Mouse (Mus musculus): Measurements from ENCODE around the gene Numa1.
"Not testable (repeated sequence)": the region's sequence is repeated elsewhere in the genome, so short reads cannot be mapped to it uniquely, and the experiment has no call there.

The Numa1 gene

DNA sequence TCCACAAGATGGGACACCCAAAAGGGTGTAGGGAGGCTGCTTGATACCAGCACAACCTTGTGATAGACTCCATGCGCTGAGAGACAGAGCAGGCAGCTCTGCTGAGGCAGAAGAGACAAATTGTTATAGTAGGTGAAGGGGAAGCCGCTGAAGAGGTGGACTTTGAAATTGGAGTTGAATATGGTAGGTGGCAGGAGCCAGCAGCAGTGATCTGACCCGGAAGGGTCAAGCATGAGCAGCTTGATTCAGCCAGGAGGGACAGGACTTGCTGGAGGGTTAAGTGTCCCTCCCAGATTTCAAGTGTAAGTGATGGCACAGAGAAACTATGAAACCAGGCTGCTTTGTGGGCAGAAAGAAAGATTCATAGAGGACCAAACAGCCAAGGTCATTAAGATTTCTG, 51.2 kb downstream of the Numa1 start:
- DNase-seq (ENCODE audit: low spot score): no peak

DNA sequence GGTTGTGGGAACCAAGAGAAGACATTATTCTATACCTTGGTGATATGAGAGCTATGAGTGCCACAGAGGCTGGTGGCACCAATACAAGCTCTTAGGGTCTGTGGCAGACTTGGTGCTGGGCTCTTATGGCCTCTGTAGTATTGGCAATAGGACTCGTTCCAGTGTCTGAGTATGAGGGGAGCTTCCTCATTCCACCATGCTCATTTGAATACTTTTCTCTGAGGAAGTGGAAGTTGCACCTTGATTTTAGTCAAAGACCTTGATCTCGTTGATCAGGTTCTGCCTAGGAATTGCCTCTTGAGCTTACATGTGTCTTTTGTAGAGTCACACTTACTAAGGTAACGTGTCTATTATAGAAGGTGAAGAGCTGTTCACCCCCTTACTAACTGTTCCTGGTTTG, 60.3 kb downstream of the Numa1 start:
- DNase-seq (ENCODE audit: low spot score): no peak

DNA sequence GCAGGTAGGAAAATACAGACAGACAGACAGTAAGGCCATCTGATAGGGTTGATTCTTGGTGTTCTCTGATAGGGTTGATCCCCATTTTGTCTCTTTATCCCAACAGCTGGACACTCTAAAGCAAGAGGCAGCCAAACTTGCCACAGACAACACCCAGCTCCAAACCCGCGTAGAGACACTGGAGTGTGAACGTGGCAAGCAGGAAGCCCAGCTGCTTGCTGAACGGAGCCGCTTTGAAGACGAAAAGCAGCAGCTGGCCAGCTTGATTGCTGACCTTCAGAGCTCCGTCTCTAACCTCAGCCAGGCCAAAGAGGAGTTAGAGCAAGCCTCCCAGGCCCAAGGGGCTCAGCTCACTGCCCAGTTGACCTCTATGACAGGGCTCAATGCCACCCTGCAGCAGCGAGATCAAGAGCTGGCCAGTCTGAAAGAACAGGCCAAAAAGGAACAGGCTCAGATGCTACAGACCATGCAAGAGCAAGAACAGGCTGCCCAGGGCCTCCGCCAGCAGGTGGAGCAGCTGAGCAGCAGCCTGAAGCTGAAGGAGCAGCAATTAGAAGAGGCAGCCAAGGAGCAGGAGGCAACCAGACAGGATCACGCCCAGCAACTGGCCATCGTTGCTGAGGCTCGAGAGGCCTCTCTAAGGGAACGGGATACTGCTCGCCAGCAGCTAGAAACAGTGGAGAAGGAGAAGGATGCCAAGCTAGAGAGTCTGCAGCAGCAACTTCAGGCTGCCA, 64.5 kb downstream of the Numa1 start:
- peak; percentile 73 for DNase-seq (ENCODE audit: low spot score)

DNA sequence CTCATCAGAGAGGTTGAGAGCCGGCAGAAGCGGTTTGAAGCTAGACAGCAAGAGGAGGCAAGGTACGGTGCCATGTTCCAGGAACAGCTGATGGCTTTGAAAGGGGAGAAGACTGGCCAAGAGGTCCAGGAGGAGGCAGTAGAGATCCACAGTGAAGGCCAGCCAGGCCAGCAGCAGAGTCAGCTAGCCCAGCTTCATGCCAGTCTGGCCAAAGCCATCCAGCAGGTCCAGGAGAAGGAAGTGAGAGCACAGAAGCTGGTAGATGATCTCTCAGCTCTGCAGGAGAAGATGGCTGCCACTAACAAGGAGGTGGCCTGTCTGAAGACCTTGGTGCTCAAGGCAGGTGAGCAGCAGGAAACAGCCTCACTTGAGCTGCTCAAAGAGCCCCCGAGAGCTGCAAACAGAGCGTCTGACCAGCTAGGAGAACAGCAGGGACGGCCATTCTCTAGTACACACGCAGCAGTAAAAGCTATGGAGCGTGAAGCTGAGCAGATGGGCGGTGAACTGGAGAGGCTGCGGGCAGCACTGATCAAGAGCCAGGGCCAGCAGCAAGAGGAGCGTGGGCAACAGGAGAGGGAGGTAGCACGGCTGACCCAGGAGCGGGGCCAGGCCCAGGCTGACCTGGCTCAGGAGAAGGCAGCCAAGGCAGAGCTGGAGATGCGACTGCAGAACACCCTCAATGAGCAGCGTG, 65.7 kb downstream of the Numa1 start:
- no peak for DNase-seq (ENCODE audit: low spot score)

DNA sequence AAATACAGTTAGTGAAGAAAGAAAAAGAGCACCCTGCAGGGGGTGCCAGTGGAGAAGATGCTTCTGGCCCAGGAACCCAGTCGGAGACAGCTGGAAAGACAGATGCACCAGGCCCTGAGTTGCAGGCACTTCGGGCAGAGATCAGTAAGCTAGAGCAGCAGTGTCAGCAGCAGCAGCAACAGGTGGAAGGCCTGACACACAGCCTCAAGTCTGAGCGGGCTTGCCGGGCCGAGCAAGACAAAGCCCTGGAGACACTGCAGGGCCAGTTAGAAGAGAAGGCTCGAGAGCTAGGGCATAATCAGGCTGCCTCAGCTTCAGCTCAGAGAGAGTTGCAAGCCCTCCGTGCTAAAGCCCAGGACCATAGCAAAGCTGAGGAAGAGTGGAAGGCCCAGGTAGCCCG, 66.4 kb downstream of the Numa1 start:
- no peak for DNase-seq (ENCODE audit: low spot score)

DNA sequence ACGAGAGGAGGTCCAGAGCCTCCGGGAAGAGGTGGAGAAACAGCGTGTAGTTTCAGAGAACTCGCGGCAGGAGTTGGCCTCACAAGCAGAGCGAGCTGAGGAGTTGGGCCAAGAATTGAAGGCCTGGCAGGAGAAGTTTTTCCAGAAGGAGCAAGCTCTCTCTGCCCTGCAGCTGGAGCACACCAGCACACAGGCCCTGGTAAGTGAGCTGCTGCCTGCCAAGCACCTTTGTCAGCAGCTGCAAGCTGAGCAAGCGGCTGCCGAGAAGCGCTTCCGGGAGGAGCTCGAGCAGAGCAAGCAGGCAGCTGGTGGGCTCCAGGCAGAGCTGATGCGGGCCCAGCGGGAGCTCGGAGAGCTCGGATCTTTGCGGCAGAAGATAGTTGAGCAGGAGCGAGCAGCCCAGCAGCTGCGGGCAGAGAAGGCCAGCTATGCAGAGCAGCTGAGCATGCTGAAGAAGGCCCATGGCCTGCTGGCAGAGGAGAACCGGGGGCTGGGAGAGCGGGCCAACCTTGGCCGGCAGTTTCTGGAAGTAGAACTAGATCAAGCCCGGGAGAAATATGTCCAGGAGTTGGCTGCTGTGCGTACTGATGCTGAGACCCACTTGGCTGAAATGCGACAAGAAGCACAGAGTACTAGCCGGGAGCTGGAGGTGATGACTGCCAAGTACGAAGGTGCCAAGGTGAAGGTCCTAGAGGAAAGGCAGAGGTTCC, 67.2 kb downstream of the Numa1 start:
- DNase-seq (ENCODE audit: low spot score): no peak

DNA sequence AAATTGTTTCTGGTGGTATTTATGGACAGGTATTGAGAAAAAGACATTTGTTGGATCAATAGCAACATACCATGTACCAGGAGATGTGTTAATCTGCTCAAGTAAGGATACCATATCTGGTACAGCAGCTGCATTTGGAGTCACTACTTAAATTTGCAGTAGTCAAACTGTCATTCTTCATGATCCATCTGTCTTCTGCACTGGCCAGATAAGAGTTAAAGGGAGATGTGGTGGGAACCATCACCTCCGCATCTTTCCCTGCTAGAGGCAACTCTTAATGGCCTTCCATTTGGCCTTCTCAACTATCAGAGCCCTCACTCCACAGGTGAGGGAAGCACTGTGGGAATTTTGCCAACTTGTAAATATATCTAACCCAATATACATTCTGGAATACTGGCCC, 72.6 kb downstream of the Numa1 start:
- no peak for DNase-seq (ENCODE audit: low spot score)

DNA sequence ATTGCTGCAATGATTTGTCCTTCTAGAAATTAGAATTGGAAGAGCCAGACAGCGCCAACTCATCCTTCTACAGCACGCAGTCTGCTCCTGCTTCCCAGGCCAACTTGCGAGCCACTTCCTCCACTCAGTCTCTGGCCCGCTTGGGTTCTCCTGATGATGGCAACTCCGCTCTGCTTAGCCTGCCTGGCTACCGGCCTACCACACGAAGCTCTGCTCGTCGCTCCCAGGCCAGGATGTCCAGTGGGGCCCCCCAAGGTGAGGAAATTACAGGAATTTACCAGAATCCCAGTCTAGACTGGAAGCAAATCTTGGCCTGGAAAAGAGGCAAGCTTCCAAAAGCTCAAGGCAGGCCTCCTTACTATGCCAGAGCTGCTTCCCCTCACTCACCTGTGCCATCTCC, 77.9 kb downstream of the Numa1 start:
- no peak for DNase-seq (ENCODE audit: low spot score)

DNA sequence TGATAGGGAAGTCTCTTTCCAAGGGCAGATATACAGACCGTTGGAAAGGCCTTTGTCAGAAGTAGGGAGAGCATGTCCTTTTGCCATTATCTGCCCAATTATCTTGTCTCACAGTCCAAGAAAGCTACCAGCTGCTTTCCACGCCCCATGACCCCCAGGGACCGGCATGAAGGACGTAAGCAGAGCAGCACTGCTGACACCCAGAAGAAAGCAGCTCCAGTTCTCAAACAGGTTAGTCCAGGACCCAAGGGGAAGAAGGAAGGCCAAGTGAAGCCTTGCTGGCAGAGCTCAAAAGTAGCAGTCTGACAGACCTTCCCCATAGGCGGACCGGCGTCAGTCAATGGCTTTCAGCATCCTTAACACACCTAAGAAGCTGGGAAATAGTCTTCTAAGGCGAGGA, 79.5 kb downstream of the Numa1 start:
- DNase-seq (ENCODE audit: low spot score): no peak

DNA sequence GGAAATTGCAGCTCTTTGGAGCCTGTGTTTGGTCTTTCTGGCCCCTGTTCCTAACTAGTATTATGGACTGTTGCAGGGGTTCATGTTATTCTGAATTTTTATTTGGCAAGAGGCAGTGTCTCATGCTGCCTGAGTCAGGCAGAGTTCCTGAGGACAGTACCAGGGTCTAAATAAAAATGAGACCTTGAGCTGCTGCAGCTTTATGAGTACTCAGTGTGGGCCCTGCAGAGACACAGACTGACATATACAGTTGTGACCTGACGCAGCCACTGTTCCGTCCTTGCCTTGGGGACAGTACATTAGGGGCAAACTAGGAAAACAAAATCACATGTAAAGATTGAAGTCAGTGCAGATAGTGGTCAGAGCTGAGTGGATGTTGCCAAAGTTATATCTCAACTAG, 81.1 kb downstream of the Numa1 start:
- no peak for DNase-seq (ENCODE audit: low spot score)

DNA sequence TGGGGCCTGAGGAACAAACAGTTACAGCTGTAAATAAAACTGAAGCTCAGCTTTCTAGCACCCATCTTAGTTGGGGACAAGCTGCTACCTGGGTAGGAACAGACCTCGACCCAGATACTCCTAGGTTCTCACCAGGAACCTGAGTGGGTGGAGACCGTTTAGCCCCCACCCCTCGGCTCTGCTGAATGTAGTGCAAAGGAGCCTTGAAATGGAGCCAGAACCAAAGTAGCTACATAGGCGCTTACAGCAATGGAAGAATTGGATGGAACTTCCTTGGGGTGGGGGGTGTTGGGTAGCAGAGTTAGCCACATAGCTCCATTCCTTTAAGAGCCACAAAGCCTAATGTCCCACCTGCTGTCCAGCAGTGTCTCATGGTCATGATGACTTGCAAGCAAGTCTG, 83.0 kb downstream of the Numa1 start:
- no peak for DNase-seq (ENCODE audit: low spot score)

DNA sequence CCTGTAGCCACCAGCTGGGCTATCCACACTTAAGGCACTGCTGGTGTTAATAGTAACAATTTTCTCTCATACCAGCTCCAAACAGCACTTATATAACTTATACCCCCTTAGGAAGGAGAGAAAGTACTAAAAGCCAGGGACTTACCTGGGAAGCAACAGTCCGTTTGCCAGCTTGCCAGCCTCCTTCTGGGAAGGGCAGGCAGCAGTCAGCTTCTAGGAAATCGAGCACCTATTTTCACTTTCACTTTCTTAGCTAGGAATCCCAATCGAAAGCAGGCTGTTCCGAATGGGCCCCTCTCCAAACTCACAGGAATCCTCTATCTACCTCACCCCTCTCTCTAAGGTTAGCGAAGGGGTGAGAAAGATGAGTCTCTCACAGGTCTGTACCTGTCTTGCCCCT, 83.5 kb downstream of the Numa1 start:
- no peak for DNase-seq (ENCODE audit: low spot score)

DNA sequence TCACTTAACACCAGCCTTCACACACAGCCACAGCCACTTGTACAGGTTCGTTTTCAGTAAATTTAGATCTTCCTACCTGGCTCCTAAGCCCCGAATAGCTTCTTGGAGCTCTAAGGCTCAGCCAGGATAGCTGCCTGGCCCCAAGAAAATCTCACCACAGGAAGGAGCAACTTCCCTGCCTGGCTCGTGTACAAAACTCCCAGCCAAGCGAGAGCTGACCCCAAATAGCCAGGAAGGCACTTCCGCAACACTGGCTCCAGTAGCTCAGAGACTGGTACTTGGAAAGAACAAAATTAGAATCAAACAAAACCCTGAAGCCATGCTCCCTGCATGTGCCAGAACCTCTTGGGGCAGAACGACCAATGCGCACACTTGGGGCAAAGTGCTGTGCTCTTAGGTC, 84.1 kb downstream of the Numa1 start:
- DNase-seq (ENCODE audit: low spot score): no peak

DNA sequence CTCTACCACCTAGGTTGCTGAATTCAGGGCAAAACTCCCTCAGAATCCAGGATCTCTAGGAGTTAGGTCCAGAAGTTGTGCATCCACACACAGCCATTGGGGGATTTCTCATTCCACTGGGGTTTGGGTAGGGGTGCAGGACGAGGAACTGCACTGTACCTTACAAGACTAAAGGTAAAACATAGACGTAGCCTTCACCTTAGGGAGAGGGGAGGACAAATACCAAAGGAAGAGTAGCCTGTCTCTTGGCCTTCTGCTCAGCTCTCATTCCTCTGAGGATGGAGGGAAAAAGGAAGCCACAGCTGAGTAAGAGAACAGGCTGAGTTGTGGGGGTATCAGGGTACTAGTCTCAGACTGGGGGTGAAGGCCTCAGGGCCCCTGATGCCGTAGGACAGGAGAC, 84.7 kb downstream of the Numa1 start, which contains the start of gene Il18bp:
TSS of gene Il18bp (minus strand) at position 101 of the 400 bp plus-strand sequence.
- DNase-seq (ENCODE audit: low spot score): no peak

DNA sequence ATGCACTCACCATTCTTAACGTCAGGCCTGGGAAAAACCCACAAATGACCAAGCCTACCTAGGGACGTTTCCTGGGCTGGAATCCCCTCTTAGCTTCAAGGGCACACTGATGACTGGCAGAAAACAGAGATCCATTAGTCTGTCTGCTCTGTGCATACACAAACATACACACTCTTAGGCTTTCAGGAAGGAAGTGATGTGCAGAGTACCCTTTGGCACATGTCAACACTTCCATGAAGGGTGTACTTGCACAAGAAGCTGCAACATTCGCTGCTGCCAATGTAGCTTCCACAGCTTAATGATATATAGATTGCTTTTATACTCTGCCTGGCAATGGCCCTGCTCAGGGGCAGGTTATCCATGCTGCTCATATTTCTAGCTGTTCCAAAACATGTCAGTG, 85.5 kb downstream of the Numa1 start:
- DNase-seq (ENCODE audit: low spot score): no peak

DNA sequence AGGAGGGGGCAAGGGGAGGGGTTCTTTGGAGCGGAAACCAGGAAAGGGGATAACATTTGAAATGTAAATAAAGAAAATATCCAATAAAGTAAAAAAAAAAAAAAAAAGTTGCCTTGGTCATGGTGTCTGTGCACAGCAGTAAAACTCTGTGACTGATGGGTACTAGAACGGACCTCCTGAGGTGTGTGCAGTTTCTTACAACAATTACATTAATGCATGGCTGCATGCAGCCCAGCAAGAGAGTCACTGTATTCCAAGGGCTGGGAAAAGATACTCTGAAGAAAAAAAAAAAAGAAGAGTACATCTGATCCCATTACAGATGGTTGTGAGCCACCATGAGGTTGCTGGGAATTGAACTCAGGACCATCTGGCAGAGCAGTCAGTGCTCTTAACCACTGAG, 87.0 kb downstream of the Numa1 start:
- not testable (repeated sequence) for DNase-seq (ENCODE audit: low spot score)

DNA sequence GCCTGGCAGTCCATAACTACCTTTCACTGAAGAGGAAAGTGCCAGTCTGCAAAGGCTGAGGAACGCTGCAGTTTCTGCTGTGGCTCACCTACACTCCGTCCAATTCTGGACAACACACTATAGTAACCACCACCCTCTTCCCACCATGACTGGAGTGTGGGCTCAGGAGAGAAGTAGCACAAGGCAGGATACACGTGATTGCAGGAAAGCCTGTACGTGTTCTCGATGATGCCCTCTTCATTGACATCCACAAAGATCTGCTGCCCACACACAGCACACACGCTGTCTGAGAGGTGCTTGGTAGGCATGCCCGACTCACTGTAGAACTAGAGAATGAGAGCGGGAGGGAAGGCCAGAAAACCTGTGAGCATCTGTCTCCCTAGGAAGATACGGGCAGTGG, 89.9 kb downstream of the Numa1 start:
- DNase-seq (ENCODE audit: low spot score): no peak

DNA sequence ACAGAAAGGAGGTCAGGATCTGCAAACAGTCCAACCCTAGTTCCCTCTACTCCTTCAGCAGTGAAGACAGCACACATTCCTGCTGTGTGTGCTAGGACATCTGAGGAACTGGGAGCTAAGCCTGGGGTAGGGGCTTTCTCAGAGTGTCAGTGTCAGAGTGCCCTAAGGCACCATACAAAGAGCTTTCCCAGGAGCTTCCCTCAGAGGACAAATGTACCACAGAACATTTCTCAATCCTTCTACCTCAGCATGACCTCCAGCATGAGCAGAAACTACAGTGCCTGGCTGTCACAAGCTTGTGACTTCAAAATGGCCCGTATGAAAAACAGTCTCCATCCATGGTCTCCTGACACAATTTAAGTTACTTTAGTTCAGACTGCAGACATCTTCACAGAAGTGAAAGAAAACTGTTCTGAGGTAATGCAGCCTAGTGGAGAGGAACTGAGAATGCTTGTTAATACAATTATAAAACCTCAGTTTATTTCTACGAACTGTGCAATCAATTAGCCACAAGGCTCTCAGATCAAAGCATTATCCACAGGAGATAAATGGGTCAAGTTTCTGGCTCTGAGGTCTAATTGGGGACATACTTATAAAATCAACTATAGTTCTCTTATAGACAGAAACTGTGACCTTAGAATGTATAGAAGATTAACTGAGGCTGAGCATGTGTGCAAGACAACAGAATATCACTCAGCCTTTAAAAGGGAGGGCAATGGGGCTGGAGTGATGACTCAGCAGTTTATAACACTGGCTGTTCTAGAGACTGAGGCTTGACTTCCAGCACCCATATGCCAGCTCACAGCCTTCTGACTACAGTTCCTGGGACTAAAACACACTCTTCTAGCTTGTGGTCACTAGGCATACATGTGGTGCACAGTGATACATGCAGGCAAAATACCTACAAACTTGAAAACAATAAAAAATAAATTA, 91.5 kb downstream of the Numa1 start:
- DNase-seq (ENCODE audit: low spot score): no peak

DNA sequence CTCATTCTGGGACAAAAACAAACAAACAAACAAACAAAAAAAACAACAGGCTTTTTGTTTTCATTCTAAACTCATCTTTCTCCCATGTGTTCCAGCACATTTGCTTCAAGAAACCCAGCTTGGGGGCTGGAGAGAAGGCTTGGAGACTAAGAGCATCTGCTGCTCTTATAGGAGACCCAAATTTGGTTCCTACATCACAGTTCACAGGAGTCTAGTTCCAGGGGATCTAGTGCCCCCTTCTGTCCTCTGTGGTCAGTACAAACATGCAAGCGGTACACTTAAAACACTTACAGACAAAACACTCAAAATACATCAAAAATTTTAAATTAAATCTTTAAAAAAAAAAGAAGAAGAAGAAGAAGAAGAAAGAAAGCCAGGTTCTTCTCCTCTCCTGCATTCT, 101.0 kb downstream of the Numa1 start:
- no peak for DNase-seq (ENCODE audit: low spot score)

DNA sequence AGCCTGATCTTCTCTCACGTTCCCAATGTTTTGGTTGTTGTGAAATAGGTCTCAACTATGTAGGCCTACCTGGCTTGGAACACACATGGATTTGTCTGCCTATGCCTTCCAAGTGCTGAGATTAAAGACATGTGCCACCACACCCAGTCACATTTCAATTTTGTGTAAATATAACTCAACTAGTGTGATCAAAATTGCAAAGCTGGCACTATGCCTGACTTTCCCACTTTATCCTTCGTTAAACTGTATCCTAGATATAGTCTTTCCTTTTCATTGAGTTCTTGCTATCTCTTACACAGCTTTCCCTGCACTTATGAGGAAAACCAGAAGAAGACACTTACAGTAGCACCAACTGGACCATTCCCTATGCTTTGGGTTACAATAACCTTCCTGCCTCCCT, 101.6 kb downstream of the Numa1 start:
- DNase-seq (ENCODE audit: low spot score): no peak

DNA sequence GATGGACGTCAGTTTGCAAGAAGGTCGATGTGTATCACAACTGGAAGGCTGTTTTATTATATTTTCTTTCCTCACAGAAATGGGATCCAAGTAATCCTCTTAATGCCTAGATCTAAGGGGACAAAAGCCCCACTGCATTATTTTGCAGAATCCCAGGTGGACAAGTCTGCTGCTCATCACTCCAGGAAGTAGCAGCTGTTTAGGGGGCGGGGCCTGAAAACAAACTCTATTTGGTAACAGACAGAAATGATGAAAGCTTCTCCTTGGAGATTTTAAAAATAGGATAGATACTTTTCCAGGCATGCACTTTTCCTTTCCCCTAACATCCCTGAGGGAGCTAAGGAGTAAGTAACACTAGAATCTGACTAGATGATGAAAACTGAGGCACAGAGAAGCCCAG, 103.4 kb downstream of the Numa1 start:
- no peak for DNase-seq (ENCODE audit: low spot score)

DNA sequence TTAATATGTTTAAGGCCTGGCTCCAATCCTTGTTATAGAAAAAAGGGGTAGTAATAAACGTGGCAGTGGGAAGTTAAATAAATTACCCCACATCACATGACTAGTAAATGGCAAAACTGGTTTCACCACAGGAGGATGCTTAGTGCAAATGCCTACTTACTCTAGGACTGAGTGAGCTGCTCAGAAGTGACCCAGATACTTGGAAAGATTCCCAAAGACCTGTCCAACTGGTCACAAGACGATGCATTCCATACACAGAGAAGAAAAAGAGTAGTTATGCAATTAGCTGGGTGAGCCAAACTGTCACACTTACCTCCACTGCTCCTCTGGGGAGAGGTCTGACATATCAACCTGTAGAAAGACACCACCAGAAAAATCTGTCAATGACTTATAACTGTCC, 108.4 kb downstream of the Numa1 start:
- no peak for DNase-seq (ENCODE audit: low spot score)
